In the genomic region with DNA sequence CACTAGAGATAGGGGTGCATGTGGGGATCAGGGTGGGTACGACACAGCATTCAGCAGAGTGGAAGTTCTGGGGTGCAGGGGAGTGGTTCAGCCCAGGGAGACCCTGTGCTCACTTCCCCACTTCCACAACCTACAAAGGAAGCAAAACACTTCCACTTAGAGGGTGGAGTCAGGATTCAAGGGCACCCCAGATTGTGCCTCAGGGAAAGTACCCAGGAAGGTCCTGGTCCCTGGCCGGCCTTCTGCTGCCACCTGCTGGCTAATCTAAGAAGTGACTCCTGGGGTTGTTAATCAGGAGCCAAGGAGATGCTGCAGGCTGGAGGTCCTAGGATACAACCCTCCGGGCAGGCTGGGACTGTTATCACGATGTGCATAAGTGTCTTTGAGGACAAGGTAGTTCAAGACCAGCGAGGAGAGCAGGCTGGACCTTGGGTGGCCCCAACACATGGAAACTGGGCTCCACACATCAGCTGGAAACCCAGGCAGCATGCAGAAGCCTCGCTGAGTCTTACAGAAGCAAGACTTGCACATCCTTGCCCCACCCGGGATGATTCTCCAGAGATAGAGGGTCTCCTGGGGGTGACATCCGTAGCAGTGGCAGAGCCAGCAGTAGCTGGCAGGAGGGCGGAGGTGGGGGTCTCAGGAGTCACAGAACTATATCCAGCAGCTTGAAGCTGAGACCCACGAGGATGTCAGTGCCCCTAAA, we compare ENCODE assay signal across 8 mouse cellular contexts. TPM values are rescaled to one million over a fixed set of nuclear protein-coding genes. Genes with fewer than 3 reads are reported as not detected.
DNase-seq lines count a peak whose midpoint lies in the region; ATAC-seq lines count a peak whose summit lies in the region.

No protein-coding gene starts in this region.

- H3K9me3 ChIP-seq in hindbrain, embryonic 15.5 days, result no peaks in the 10 kb centered on the region

- peak; percentile 34 for DNase-seq in WW6 (ENCODE audit: low read depth, low spot score)
- peak; percentile 92 to 93 for DNase-seq in cerebellum, postnatal 10 days
- peak; percentile 81 to 87 for DNase-seq in frontal cortex, postnatal 14 days (ENCODE audit: low spot score in 2 of 2)
- DNase-seq in left cerebral cortex, adult 11 months (ENCODE audit: low spot score), result peak; percentile 85
- DNase-seq in mesoderm, embryonic 11.5 days (ENCODE audit: low read depth, low spot score), result peak; percentile 82
- peak; percentile 87 for DNase-seq in right cerebral cortex, postnatal 14 days
- peak; percentile 90 for DNase-seq in urinary bladder, postnatal 14 days (ENCODE audit: low spot score)

- 36% methylated on average over 10 of the region's 10 CpGs for WGBS in hindbrain, embryonic 15.5 days

- peaks cover 21% of the 10 kb centered on the region for H3K4me1 ChIP-seq in hindbrain, embryonic 15.5 days (replicated peaks)

- no peak overlapping the region for H3K4me2 ChIP-seq in hindbrain, embryonic 15.5 days

- H3K27ac ChIP-seq in hindbrain, embryonic 15.5 days (replicated peaks), result peak overlapping the region; percentile 61

- ATAC-seq in hindbrain, embryonic 15.5 days (ENCODE audit: low FRiP score, low read depth), result peak; percentile 12; the same call in 1 of the 2 replicates

- no peaks in the 10 kb centered on the region for H3K27me3 ChIP-seq in hindbrain, embryonic 15.5 days

- H3K36me3 ChIP-seq in hindbrain, embryonic 15.5 days, result peaks cover 13% of the 10 kb centered on the region

- H3K9ac ChIP-seq in hindbrain, embryonic 15.5 days, result no peak overlapping the region

- H3K4me3 ChIP-seq in hindbrain, embryonic 15.5 days, result no peak overlapping the region

RNA-seq across cellular contexts. Expression of a gene that starts 25.4 kb away (rescaled TPM):
- polyA plus RNA-seq in hindbrain, embryonic 15.5 days (2015; fragmentation: Nextera tagmentation; extraction: Ambion mirVana), result 1.6 and 2.1 TPM in 2 replicates

Comparison
In these comparisons a context has a peak if more than half of its experiments do, and no peak if none do; other contexts are left out.
1. DNase-seq: peak in every context shown above with its lines; median percentile 92 in cerebellum, postnatal 10 days; 90 in urinary bladder, postnatal 14 days; 87 in right cerebral cortex, postnatal 14 days; 85 in left cerebral cortex, adult 11 months; 84 in frontal cortex, postnatal 14 days; 82 in mesoderm, embryonic 11.5 days; 34 in WW6.